Mouse (Mus musculus): Measurements from ENCODE around the gene Clhc1.

DNA sequence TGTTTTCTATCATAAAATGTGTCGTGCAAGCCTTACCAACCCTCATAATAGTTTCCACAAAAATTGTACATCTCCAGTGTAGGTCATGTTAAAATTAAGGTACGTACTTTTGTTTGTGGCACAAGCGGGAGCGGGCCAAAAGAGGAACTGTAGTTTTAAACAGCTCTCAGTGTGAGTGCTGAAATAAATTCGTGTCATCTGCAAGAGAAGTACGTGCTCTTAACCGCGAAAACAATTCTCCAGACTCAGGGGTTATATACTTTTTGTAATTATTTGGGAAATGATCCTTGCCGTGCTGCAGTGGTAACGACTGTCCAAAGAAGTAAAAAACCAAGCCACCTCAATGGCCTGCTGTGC lies 33.4 kb upstream of the Clhc1 start:
- no peak for TF ChIP-seq CTCF (IDR thresholded peaks at IDR 0.05; ENCODE audit: low read depth)
- no peak for TF ChIP-seq EP300 (IDR thresholded peaks at IDR 0.05; ENCODE audit: low read depth)
